Mouse (Mus musculus) stomach, postnatal 0 days (tissue): ENCODE results near the gene Cryaa.

ENCODE experiments used
- CTCF ChIP-seq: IDR thresholded peaks from 2 replicates; pipeline ENCODE4 v1.5.1; 2016; ENCODE audit warnings: antibody characterized with exemption, low read depth, mild to moderate bottlenecking, moderate library complexity
- EP300 ChIP-seq: optimal IDR thresholded peaks from 2 replicates; pipeline ENCODE3; 2016; ENCODE audit warnings: antibody characterized with exemption

GRCm38 (mm10) chr17:31671698-31672097 is 5.9 kb upstream of the Cryaa start:
- TF ChIP-seq CTCF (no peak), EP300 (no peak)
